ENCODE assay signal across 8 mouse cellular contexts in genomic region chr13:54282149-54282860, GRCm38 (mm10).
DNase-seq lines count a peak whose midpoint lies in the region; ATAC-seq lines count a peak whose summit lies in the region.

No protein-coding gene starts in this region.

- peak overlapping the region; percentile 52 for H3K4me2 ChIP-seq in kidney, embryonic 15.5 days
- H3K4me2 ChIP-seq in midbrain, embryonic 13.5 days (replicated peaks): peak overlapping the region; percentile 45

- peaks cover 14% of the 10 kb centered on the region for H3K4me1 ChIP-seq in kidney, embryonic 15.5 days
- H3K4me1 ChIP-seq in midbrain, embryonic 13.5 days (replicated peaks): peaks cover 27% of the 10 kb centered on the region

- no peaks in the 10 kb centered on the region for H3K36me3 ChIP-seq in kidney, embryonic 15.5 days
- no peaks in the 10 kb centered on the region for H3K36me3 ChIP-seq in midbrain, embryonic 13.5 days

- WGBS in kidney, embryonic 15.5 days: 10% methylated on average over 17 of the region's 17 CpGs
- WGBS in midbrain, embryonic 13.5 days: 19% methylated on average over 17 of the region's 17 CpGs

- H3K27me3 ChIP-seq in kidney, embryonic 15.5 days: peaks cover 15% of the 10 kb centered on the region
- H3K27me3 ChIP-seq in midbrain, embryonic 13.5 days: no peaks in the 10 kb centered on the region

- H3K27ac ChIP-seq in kidney, embryonic 15.5 days: no peak overlapping the region
- H3K27ac ChIP-seq in midbrain, embryonic 13.5 days: peak overlapping the region; percentile 35

- ATAC-seq in kidney, embryonic 15.5 days (replicated peaks; ENCODE audit: low FRiP score): no peak
- ATAC-seq in midbrain, embryonic 13.5 days: peak; percentile 63
- no peak for ATAC-seq in megakaryocyte-erythroid progenitor cell, adult 5-6 weeks (replicated peaks; ENCODE audit: low FRiP score, low TSS enrichment, poor library complexity, severe bottlenecking)

- H3K9ac ChIP-seq in kidney, embryonic 15.5 days: no peak overlapping the region
- H3K9ac ChIP-seq in midbrain, embryonic 13.5 days (replicated peaks): no peak overlapping the region

- DNase-seq in kidney, adult 18-20 months: no peak
- peak; percentile 57 to 61 for DNase-seq in cerebellum, postnatal 10 days
- peak; percentile 23 for DNase-seq in forelimb bud, embryonic 11.5 days (ENCODE audit: low read depth, low spot score)
- no peak for DNase-seq in spleen, postnatal 4 days (ENCODE audit: low spot score in 2 of 2)
- DNase-seq in c-Kit-positive CD71-positive TER-119-positive erythroid progenitor cells, embryonic 14.5 days (ENCODE audit: low spot score): no peak

- H3K9me3 ChIP-seq in kidney, embryonic 15.5 days (replicated peaks): no peaks in the 10 kb centered on the region
- H3K9me3 ChIP-seq in midbrain, embryonic 13.5 days: no peaks in the 10 kb centered on the region

- H3K4me3 ChIP-seq in kidney, embryonic 15.5 days (replicated peaks): peak overlapping the region; percentile 20
- peak overlapping the region; percentile 11; the same call in 1 of the 2 replicates for H3K4me3 ChIP-seq in midbrain, embryonic 13.5 days (replicated peaks)

Comparison
In these comparisons a context has a peak if more than half of its experiments do, and no peak if none do; other contexts are left out.
1. DNase-seq: peak in cerebellum, postnatal 10 days (2 of 2) and forelimb bud, embryonic 11.5 days (single experiment); none in kidney, adult 18-20 months (single experiment), spleen, postnatal 4 days (0 of 2) and c-Kit-positive CD71-positive TER-119-positive erythroid progenitor cells, embryonic 14.5 days (single experiment).